Mouse (Mus musculus) bone marrow, adult 2 months (tissue): ENCODE results near the gene Gm10277.

Experiments
- CTCF ChIP-seq: fragments of 200-500 bp; IDR thresholded peaks from 2 replicates; pipeline ENCODE4 v1.5.1; 2011; ENCODE audit warnings: low read length, control low read depth; ENCODE audit not compliant: control insufficient read depth, insufficient read depth
- POLR2A ChIP-seq: fragments of 200-500 bp; IDR thresholded peaks from 2 replicates; pipeline ENCODE4 v1.6.1; 2011; ENCODE audit warnings: low read depth, mild to moderate bottlenecking, control low read depth, low read length, borderline replicate concordance; ENCODE audit not compliant: control insufficient read depth

DNA sequence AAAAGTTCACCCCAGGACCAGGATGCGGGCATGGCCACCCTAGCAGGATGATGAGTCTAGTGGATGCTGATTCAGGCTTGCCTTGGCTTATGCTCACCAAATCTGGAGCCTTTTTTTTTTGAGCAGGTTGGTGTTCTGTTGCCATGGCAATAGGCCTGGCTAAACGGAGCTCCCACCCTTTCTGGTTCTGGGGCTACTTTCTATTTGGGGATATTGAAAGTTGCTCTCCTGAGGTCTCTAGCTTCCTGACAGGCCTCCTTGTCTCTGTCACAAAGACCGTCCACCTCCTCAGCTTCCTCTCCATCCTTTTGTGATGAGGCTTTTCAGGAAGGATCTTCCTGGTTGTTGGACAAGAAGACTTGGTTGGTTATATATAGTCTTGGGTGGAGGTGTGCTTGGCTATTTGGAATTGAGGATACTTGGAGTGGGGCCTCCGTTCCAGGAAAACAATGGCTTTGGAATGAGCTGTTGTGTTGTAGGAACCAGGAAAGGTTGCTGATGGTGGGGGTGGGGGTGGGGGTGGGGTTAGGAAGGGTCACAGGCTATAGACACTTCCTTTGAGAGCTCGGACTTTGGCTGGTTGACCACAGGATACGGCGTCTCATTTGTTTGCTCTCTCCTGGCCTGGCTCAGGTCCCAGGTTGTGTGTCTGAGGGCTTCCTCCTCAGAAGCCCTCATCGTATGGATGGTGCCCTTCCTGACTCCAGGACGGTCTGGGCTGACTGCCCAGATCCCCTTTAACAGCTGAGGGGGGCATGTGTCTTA lies 22.7 kb downstream of the Gm10277 start:
- TF ChIP-seq POLR2A (no peak), CTCF (no peak)
